Mouse (Mus musculus) midbrain, embryonic 10.5 days (tissue): ENCODE measurements around the gene Rfng. TPM values are rescaled to one million over a fixed set of nuclear protein-coding genes. Genes with fewer than 3 reads are reported as not detected.
"Not testable (repeated sequence)": the region's sequence is repeated elsewhere in the genome, so short reads cannot be mapped to it uniquely, and the experiment has no call there.

Experiments
- DNase-seq: peaks from one replicate; pipeline ENCODE4 v3.0.0-alpha.2; 2017; ENCODE audit warnings: low spot score
- H3K27ac ChIP-seq: fragments of 300-500 bp; sonication (generic); replicated peaks from 2 replicates; pipeline ENCODE4 v1.5.1; 2016; ENCODE audit warnings: mild to moderate bottlenecking
- H3K27me3 ChIP-seq: fragments of 300-500 bp; sonication (generic); 2 replicates; pipeline ENCODE4 v1.6.1; 2016; ENCODE audit warnings: low read depth, mild to moderate bottlenecking; ENCODE audit not compliant: poor library complexity, severe bottlenecking
- H3K36me3 ChIP-seq: fragments of 300-500 bp; sonication (generic); 2 replicates; pipeline ENCODE4 v1.6.1; 2016; ENCODE audit warnings: mild to moderate bottlenecking, moderate library complexity
- H3K4me1 ChIP-seq: fragments of 300-500 bp; sonication (generic); 2 replicates; pipeline ENCODE4 v1.6.1; 2016
- H3K4me3 ChIP-seq: fragments of 300-500 bp; sonication (generic); 2 replicates; pipeline ENCODE4 v1.5.1; 2016; ENCODE audit warnings: mild to moderate bottlenecking, moderate library complexity
- H3K9me3 ChIP-seq: fragments of 300-500 bp; sonication (generic); replicated peaks from 2 replicates; pipeline ENCODE4 v1.6.1; 2016; ENCODE audit warnings: mild to moderate bottlenecking
- WGBS: fragments of 180-500 bp; shearing (Covaris S2); methylation state at CpG from one replicate; pipeline ENCODE4 v1.1.7; 2016; 5-methylcytosine and 5-hydroxymethylcytosine counted together
- polyA plus RNA-seq: library from polyadenylated mRNA; unstranded; fragments of >200 nt; fragmentation: Nextera tagmentation; extraction: Ambion mirVana; gene quantifications from 2 replicates; pipeline ENCODE4 v1.2.1, GENCODE M21; 2016

The Rfng gene
- polyA plus RNA-seq, result 43.4 and 55.9 TPM in 2 replicates

- Histone ChIP-seq H3K27me3 (peaks cover 11% of the 10 kb centered on the region), H3K9me3 (no peaks in the 10 kb centered on the region), H3K36me3 (peaks cover 66% of the 10 kb centered on the region), H3K4me1 (peaks cover 30% of the 10 kb centered on the region), H3K27ac (peak within 1 kb of the TSS; percentile 88), H3K4me3 (peak within 1 kb of the TSS; percentile 100)
- DNase-seq, result peak; percentile 85
- under 1% methylated on average over 107 of the region's 107 CpGs for WGBS
These were observed at the start of gene Rfng, which contains the start of gene Gps1 for GRCm38 (mm10) chr11:120784064-120784791. TSS of gene Rfng (minus strand) at chr11:120784207. TSS of gene Gps1 (plus strand) at chr11:120784272.

- H3K4me1 ChIP-seq, result peaks cover 33% of the 10 kb centered on the region
- H3K9me3 ChIP-seq, H3K27me3 ChIP-seq, DNase-seq, H3K36me3 ChIP-seq, H3K4me3 ChIP-seq: not testable (repeated sequence)
- H3K27ac ChIP-seq, result peak overlapping the region; percentile 82
- WGBS, result 93% methylated on average over 5 of the region's 5 CpGs
These were observed 49.0 kb upstream of the Rfng start for GRCm38 (mm10) chr11:120832962-120833361.

- WGBS, result 87% methylated on average over 3 of the region's 3 CpGs
- H3K4me1 ChIP-seq, result peaks cover 41% of the 10 kb centered on the region
- DNase-seq, result no peak
- H3K27ac ChIP-seq, result peak overlapping the region; percentile 23; the same call in 1 of the 2 replicates
- H3K9me3 ChIP-seq, result no peaks in the 10 kb centered on the region
- H3K4me3 ChIP-seq, result no peak overlapping the region
- H3K27me3 ChIP-seq, result peaks cover 5% of the 10 kb centered on the region; the same call in 1 of the 2 replicates
- H3K36me3 ChIP-seq, result no peaks in the 10 kb centered on the region
These were observed 47.8 kb upstream of the Rfng start for GRCm38 (mm10) chr11:120831659-120832440.

GRCm38 (mm10) chr11:120830686-120831085, 46.7 kb upstream of the Rfng start:
- Histone ChIP-seq H3K27me3 (peaks cover 5% of the 10 kb centered on the region; the same call in 1 of the 2 replicates), H3K4me3 (no peak overlapping the region), H3K27ac (peak overlapping the region; percentile 38), H3K4me1 (peaks cover 52% of the 10 kb centered on the region), H3K36me3 (no peaks in the 10 kb centered on the region; the same call in 1 of the 2 replicates), H3K9me3 (no peaks in the 10 kb centered on the region)
- WGBS, result 82% methylated on average over 12 of the region's 12 CpGs
- DNase-seq, result no peak

- Histone ChIP-seq H3K4me1 (peaks cover 58% of the 10 kb centered on the region), H3K27me3 (peaks cover 5% of the 10 kb centered on the region; the same call in 1 of the 2 replicates), H3K36me3 (no peaks in the 10 kb centered on the region; the same call in 1 of the 2 replicates), H3K27ac (peak overlapping the region; percentile 7; the same call in 1 of the 2 replicates), H3K4me3 (no peak overlapping the region), H3K9me3 (no peaks in the 10 kb centered on the region)
- WGBS, result 88% methylated on average over 10 of the region's 10 CpGs
- no peak for DNase-seq
These were observed 45.9 kb upstream of the Rfng start for GRCm38 (mm10) chr11:120829757-120830532.

GRCm38 (mm10) chr11:120828416-120828815, 44.4 kb upstream of the Rfng start:
- H3K4me1 ChIP-seq, result peaks cover 52% of the 10 kb centered on the region

GRCm38 (mm10) chr11:120826016-120826953, 42.3 kb upstream of the Rfng start:
- H3K27me3 ChIP-seq, result peaks cover 5% of the 10 kb centered on the region; the same call in 1 of the 2 replicates
- H3K4me3 ChIP-seq, result peak overlapping the region; percentile 97
- H3K4me1 ChIP-seq, result peaks cover 68% of the 10 kb centered on the region
- H3K9me3 ChIP-seq, result no peaks in the 10 kb centered on the region
- H3K36me3 ChIP-seq, result peaks cover 15% of the 10 kb centered on the region
- WGBS, result 85% methylated on average over 8 of the region's 8 CpGs
- no peak for DNase-seq
- peak overlapping the region; percentile 100 for H3K27ac ChIP-seq

More at GRCm38 (mm10) chr11:120828416-120828815, 44.4 kb upstream of the Rfng start:
- peaks cover 5% of the 10 kb centered on the region; the same call in 1 of the 2 replicates for H3K27me3 ChIP-seq
- peak overlapping the region; percentile 23 for H3K27ac ChIP-seq
- H3K9me3 ChIP-seq, result no peaks in the 10 kb centered on the region
- 81% methylated on average over 4 of the region's 4 CpGs for WGBS
- no peak for DNase-seq
- no peaks in the 10 kb centered on the region; the same call in 1 of the 2 replicates for H3K36me3 ChIP-seq
- H3K4me3 ChIP-seq, result no peak overlapping the region

- H3K4me1 ChIP-seq, result peaks cover 70% of the 10 kb centered on the region
- no peak for DNase-seq
These were observed 41.4 kb upstream of the Rfng start for GRCm38 (mm10) chr11:120825289-120825863.

GRCm38 (mm10) chr11:120824787-120825288, 40.8 kb upstream of the Rfng start:
- peak overlapping the region; percentile 100 for H3K27ac ChIP-seq
- no peak for DNase-seq
- peaks cover 29% of the 10 kb centered on the region for H3K36me3 ChIP-seq
- H3K4me3 ChIP-seq, result peak overlapping the region; percentile 97
- 0% methylated on average over 21 of the region's 21 CpGs for WGBS
- no peaks in the 10 kb centered on the region for H3K9me3 ChIP-seq
- H3K27me3 ChIP-seq, result peaks cover 5% of the 10 kb centered on the region; the same call in 1 of the 2 replicates
- H3K4me1 ChIP-seq, result peaks cover 70% of the 10 kb centered on the region

More at GRCm38 (mm10) chr11:120825289-120825863, 41.4 kb upstream of the Rfng start:
- peak overlapping the region; percentile 100 for H3K27ac ChIP-seq
- H3K4me3 ChIP-seq, result peak overlapping the region; percentile 97
- peaks cover 24% of the 10 kb centered on the region for H3K36me3 ChIP-seq
- peaks cover 5% of the 10 kb centered on the region; the same call in 1 of the 2 replicates for H3K27me3 ChIP-seq
- no peaks in the 10 kb centered on the region for H3K9me3 ChIP-seq
- WGBS, result 59% methylated on average over 4 of the region's 4 CpGs

GRCm38 (mm10) chr11:120823956-120824786, 40.2 kb upstream of the Rfng start, which contains the start of gene Fasn:
TSS of gene Fasn (minus strand) at chr11:120824547.
- peak within 1 kb of the TSS; percentile 100 for H3K27ac ChIP-seq
- WGBS, result under 1% methylated on average over 109 of the region's 109 CpGs
- no peaks in the 10 kb centered on the region for H3K9me3 ChIP-seq
- peaks cover 5% of the 10 kb centered on the region; the same call in 1 of the 2 replicates for H3K27me3 ChIP-seq
- H3K4me3 ChIP-seq, result peak within 1 kb of the TSS; percentile 97
- DNase-seq, result peak; percentile 99
- H3K36me3 ChIP-seq, result peaks cover 36% of the 10 kb centered on the region
- H3K4me1 ChIP-seq, result peaks cover 70% of the 10 kb centered on the region
